Mouse (Mus musculus): ENCODE results near the gene Cfap57. TPM values are rescaled to one million over a fixed set of nuclear protein-coding genes. Genes with fewer than 3 reads are reported as not detected.
A peak's percentile ranks its signal among the peaks of the same experiment; 100 is the strongest.
"Not testable (repeated sequence)": the region's sequence is repeated elsewhere in the genome, so short reads cannot be mapped to it uniquely, and the experiment has no call there.

The Cfap57 gene
- total RNA-seq, 2 experiments from 2014 or later, result 0.41 to 0.84 TPM

DNA sequence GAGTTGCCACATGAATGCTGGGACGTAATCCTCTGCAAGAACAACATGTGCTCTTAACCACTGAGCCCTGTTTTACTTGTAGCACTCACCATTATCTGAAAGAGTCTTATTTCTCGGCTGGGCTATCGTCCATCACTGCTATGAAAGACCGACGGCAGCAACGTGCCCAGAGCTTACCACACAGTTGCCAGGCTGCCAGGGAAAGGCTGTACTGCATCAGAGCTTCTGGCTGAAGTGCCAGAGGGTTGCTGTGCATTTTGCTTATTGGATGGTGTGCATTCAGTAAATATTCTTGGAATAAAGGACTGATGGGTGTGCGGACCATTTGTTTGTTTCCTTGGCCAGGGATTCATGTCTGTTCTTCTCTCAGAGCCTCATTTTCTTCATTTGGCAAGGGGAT lies 96.6 kb downstream of the Cfap57 start:
- DNase-seq (ENCODE audit: low spot score in 2 of 2), result peak in 1 of 2 experiments; percentile 34

DNA sequence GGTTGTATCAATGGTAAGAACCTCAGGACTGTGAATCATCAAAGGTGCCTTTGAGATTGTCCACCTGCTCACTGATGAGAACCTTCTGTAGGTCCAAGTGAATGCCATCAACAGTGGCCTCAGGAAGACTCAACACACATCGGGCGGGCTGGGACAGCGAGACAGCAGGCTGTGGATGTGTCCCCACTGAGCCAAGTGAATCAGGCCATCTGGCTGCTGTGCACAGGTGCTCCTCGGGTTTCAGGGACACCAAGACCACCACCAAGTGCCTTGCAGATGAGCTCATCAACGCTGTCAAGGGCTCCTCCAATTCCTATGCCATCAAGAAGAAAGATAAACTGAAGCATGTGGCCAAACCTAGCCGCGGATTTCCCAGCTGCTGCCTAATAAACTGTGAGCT lies 98.3 kb downstream of the Cfap57 start:
- no peak for DNase-seq (ENCODE audit: low spot score in 2 of 2)

DNA sequence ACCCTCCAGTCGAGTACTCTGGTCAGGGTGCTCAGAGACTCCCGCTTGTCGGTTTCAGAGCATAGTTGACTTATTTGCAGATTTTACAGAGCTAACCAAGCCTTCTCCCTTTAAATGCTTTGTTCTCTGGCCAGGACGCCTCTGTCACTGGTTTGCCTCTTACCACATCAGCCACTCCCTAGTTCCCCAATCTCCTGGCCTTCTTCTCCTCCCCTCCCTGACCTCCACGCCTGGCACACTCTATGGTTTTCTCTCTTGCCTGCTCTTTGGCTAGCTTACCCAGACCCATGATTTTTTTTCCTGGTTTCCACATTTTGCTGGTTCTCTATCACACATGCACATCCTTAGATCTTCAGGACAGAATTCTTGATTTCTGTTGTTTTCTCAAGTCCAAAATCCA lies 102.4 kb downstream of the Cfap57 start:
- no peak for DNase-seq (ENCODE audit: low spot score in 2 of 2)

DNA sequence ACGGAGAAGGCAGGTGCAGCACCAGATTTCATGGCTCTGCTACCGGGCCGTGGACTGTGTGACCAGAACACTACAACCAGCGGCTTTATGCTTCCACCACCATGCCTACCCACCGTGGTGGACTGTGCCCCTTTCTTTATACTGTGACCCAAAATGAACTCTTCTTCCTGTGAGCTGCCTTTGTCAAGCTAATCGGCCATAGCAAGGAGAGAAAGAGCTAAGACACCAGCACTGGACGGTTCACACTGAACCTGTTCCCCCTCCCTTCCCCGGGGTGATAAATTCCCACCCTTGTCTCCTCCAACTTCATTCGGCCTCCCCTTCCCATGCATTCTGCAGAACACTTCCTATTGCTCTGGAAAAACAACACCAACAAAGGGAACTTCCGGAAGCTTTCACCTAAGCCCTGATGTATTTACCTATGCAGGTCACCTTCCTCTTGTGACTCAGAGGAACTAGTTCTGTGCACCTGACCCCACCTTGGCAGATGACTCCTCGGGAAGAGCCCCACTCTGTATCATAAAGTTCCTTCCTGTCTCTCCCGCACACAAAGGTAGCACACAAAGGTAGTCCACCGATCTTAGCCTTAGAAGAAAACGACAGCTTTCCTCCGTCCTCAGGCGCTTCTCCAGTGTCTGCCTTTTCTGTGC lies 103.0 kb downstream of the Cfap57 start:
- DNase-seq (ENCODE audit: low spot score in 2 of 2), result no peak

DNA sequence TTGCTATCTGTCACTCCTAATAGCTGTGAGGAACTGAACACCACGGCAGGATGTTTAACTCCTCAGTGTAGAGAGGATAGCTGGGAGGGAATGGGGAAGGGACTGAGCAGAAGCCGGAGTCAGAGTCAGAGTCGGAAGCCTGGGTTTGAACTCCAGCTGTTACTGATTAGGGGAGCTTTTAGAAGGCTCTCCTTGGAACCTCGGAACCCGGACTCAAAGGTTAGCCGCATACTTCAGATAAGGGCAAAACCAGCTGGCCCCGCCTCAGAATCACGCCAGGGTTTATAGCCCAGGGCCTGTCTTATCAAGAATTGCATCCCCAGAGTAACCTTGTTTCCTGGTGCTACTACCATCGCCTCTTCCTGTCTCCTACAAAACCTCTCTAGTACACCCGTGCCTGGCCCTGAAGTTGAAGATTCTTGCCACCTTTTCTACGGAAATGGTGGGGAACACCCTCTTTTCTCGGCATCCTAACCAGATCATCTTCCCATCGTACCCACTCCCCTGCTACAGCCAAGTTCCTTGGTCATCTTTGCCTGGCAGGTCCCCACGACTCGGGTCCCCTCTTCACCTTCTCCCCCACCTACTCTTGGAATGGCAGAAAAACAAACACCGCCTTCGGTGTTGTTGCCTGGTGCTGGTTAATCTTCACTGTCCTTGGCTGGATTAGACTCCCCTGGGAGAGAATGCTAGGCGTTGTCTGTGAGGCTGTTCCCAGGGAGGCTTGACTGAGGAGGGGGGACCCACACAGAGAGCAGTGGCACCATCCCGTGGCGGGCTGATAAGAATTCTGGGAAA lies 103.7 kb downstream of the Cfap57 start:
- no peak for DNase-seq (ENCODE audit: low spot score in 2 of 2)

DNA sequence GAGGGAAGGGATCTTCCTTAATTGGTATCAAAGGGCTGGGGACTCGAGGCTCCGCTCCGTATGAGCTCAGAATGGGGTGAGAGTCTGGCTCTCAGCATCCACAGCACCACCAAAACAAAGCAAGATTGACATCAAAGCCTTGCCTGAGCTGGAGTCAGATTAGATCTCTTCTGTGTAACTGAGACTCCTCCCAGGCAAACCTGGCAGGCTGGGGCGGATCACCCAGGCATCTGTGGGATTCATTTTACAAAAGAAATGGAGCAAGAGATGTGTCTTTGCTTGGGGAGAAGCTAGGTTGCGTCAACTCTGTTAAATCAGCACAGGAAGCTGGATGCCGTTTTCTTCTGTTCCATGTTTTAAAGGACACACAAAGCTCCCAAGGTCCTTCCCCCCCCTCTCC lies 111.5 kb downstream of the Cfap57 start:
- DNase-seq (ENCODE audit: low spot score in 2 of 2), result peak in 1 of 2 experiments; percentile 14

DNA sequence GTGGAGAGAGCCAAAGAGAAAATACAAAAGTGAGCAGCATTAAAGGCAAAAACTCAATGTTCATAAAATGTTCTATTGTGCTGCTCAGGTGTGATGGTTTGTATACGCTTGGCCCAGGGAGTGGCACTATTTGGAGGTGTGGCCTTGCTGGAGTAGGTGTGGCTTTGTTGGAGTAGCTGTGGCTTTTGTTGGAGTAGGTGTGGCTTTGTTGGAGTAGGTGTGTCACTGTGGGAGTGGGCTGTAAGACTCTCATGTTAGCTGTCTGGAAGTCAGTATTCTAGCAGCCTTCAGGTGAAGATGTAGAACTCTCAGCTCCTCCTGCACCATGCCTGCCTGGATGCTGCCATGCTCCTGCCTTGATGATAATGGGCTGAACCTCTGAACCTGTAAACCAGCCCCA lies 113.4 kb downstream of the Cfap57 start:
- not testable (repeated sequence) for DNase-seq (ENCODE audit: low spot score in 2 of 2)

DNA sequence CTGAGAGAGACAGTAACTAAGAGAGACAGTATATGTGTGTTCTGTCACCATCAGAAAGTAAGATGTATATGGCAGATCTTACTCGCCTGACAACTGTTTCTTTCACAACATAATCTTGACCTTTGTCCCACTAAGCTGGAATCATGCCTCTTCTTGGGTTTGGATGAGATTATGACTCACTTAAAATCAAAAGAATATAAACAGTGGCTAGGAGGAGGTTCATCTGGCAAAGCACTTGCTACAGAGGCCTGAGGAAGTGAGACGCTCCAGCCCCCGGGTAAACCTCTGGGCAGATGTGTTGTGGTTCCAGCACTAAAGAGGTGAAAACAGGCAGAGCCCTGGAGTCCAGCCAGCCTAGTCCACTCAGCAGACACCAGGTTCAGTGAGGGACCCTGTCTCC lies 115.0 kb downstream of the Cfap57 start:
- DNase-seq (ENCODE audit: low spot score in 2 of 2), result no peak

Other genes with a start within 250 kb of the Cfap57 start
- 10 to 100 TPM; 29.7 to 34.4 TPM for gene Szt2, start 211.5 kb downstream of the Cfap57 start, total RNA-seq (2021)
- 10 to 100 TPM; 47.3 to 52.7 TPM for gene Med8, start 211.4 kb downstream of the Cfap57 start, total RNA-seq (2021)
- gene Elovl1, start 192.7 kb downstream of the Cfap57 start, total RNA-seq (2021), result 10 to 100 TPM; 18.4 to 19.7 TPM
- under 1 TPM; 0.57 to 0.61 TPM for gene Cdc20, start 183.4 kb downstream of the Cfap57 start, total RNA-seq (2021)
- gene Mpl, start 163.3 kb downstream of the Cfap57 start, total RNA-seq (2021), result not detected
- 1 to 10 TPM; 4.8 to 5.9 TPM for gene Tie1, start 130.7 kb downstream of the Cfap57 start, total RNA-seq (2021)
- gene 2610528J11Rik, start 93.8 kb downstream of the Cfap57 start, total RNA-seq (2021), result not detected
- gene Tmem125, start 76.7 kb downstream of the Cfap57 start, total RNA-seq (2021), result 1 to 10 TPM; 6.7 to 7.1 TPM
- gene Ebna1bp2, start within 50 bp of the Cfap57 start, total RNA-seq (2021), result 10 to 100 TPM; 58.4 to 62.8 TPM
- gene Olfr62, start 38.2 kb upstream of the Cfap57 start, total RNA-seq (2021), result not detected
- gene Olfr1342, start 72.0 kb upstream of the Cfap57 start, total RNA-seq (2021), result not detected
- gene Olfr1341, start 82.7 kb upstream of the Cfap57 start, total RNA-seq (2021), result not detected
- gene Olfr1340, start 99.4 kb upstream of the Cfap57 start, total RNA-seq (2021), result not detected
- gene Olfr1339, start 111.4 kb upstream of the Cfap57 start, total RNA-seq (2021), result not detected
- gene Olfr1338, start 138.0 kb upstream of the Cfap57 start, total RNA-seq (2021), result not detected
- gene Olfr1337, start 161.8 kb upstream of the Cfap57 start, total RNA-seq (2021), result not detected
- not detected for gene Olfr1335, start 189.2 kb upstream of the Cfap57 start, total RNA-seq (2021)
- not detected for gene Olfr1333, start 215.5 kb upstream of the Cfap57 start, total RNA-seq (2021)
- not detected for gene Olfr1331, start 243.9 kb upstream of the Cfap57 start, total RNA-seq (2021)

Data from layer of hippocampus, adult 18-20 months (tissue).